Mouse (Mus musculus) forebrain, postnatal 0 days (tissue): ENCODE results near the gene Ublcp1. TPM values are rescaled to one million over a fixed set of nuclear protein-coding genes. Genes with fewer than 3 reads are reported as not detected.
A peak's percentile ranks its signal among the peaks of the same experiment; 100 is the strongest.

Experiments
- ATAC-seq: fragments of 200-750 bp; cut with Nextera tagmentation; 2 replicates; pipeline ENCODE4 v1.8.0; 2017; ENCODE audit warnings: mild to moderate bottlenecking, moderate library complexity
- DNase-seq: peaks from one replicate; pipeline ENCODE4 v3.0.0-alpha.2; 2015
- H3K27ac ChIP-seq: fragments of 300-500 bp; sonication (generic); 2 replicates; pipeline ENCODE4 v1.5.1; 2014; ENCODE audit warnings: low read depth, mild to moderate bottlenecking, antibody characterized with exemption, low read length, moderate library complexity, mixed read lengths
- H3K27me3 ChIP-seq: fragments of 300-500 bp; sonication (generic); 2 replicates; pipeline ENCODE4 v1.6.1; 2014; ENCODE audit warnings: mild to moderate bottlenecking, low read length, mixed read lengths; ENCODE audit not compliant: insufficient read depth
- H3K36me3 ChIP-seq: fragments of 300-500 bp; sonication (generic); 2 replicates; pipeline ENCODE4 v1.6.1; 2014; ENCODE audit warnings: mild to moderate bottlenecking, moderate library complexity; ENCODE audit not compliant: insufficient read depth
- H3K4me1 ChIP-seq: fragments of 300-500 bp; sonication (generic); 2 replicates; pipeline ENCODE4 v1.6.1; 2014; ENCODE audit warnings: antibody characterized with exemption; ENCODE audit not compliant: insufficient read depth
- H3K4me2 ChIP-seq: fragments of 300-500 bp; sonication (generic); 2 replicates; pipeline ENCODE4 v1.6.1; 2014; ENCODE audit warnings: low read depth, mild to moderate bottlenecking, moderate library complexity
- H3K4me3 ChIP-seq: fragments of 300-500 bp; sonication (generic); 2 replicates; pipeline ENCODE4 v1.5.1; 2014; ENCODE audit warnings: low read depth, low read length, mixed read lengths
- H3K9ac ChIP-seq: fragments of 300-500 bp; sonication (generic); 2 replicates; pipeline ENCODE4 v1.6.1; 2014; ENCODE audit warnings: mild to moderate bottlenecking
- H3K9me3 ChIP-seq: fragments of 300-500 bp; sonication (generic); 2 replicates; pipeline ENCODE4 v1.6.1; 2016; ENCODE audit warnings: low read length
- CTCF ChIP-seq: sonication (generic); IDR thresholded peaks from 2 replicates; pipeline ENCODE4 v1.5.1; 2016; ENCODE audit warnings: antibody characterized with exemption, control low read depth, low read depth
- whole genome bisulfite sequencing: fragments of 180-500 bp; shearing (Covaris S2); extraction: QIAGEN DNeasy Blood & Tissue Kit; methylation state at CpG from one replicate; pipeline ENCODE4 v1.1.7; 2014; 5-methylcytosine and 5-hydroxymethylcytosine counted together
- polyA plus RNA-seq: library from polyadenylated mRNA; unstranded; fragments of >200 nt; fragmentation: Nextera tagmentation; extraction: Ambion mirVana; gene quantifications from 2 replicates; pipeline ENCODE4 v1.2.1, GENCODE M21; 2015
- total RNA-seq: library from RNA; depleted of rRNA; stranded (reverse); fragments of >200 nt; gene quantifications from 2 replicates; pipeline ENCODE4 v1.2.3, GENCODE M21; 2014

The Ublcp1 gene
- total and polyA plus RNA-seq, 2 experiments from 2014 or later = 34.3 to 42.3 TPM

DNA sequence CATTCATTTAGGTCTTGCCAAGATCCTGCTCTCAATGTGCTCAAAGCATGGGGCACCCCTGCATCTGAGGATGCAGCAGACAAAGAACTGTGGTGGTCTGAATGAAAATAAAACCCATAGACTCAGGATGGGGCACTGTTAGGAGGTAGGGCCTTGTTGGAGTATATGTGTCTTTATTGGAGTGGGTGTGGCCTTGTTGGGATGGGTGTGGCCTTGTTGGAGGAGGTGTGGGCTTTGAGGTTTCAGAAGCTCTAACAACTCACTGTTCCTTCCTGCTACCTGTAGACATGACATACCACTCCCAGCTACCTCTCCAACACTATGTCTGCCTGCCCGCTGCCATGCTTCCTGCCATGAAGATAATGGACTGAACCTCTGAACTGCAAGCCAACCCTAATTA is 18.8 kb upstream of the Ublcp1 start:
- no peak overlapping the region for H3K9ac ChIP-seq
- TF ChIP-seq CTCF = no peak
- no peaks in the 10 kb centered on the region for H3K4me1 ChIP-seq
- ATAC-seq (no peak), DNase-seq (no peak)
- H3K27ac ChIP-seq = no peak overlapping the region
- H3K9me3 ChIP-seq = no peaks in the 10 kb centered on the region
- H3K4me2 ChIP-seq = no peak overlapping the region
- H3K27me3 ChIP-seq = no peaks in the 10 kb centered on the region
- 100% methylated on average over 1 of the region's 1 CpGs for WGBS
- no peaks in the 10 kb centered on the region for H3K36me3 ChIP-seq
- no peak overlapping the region for H3K4me3 ChIP-seq

DNA sequence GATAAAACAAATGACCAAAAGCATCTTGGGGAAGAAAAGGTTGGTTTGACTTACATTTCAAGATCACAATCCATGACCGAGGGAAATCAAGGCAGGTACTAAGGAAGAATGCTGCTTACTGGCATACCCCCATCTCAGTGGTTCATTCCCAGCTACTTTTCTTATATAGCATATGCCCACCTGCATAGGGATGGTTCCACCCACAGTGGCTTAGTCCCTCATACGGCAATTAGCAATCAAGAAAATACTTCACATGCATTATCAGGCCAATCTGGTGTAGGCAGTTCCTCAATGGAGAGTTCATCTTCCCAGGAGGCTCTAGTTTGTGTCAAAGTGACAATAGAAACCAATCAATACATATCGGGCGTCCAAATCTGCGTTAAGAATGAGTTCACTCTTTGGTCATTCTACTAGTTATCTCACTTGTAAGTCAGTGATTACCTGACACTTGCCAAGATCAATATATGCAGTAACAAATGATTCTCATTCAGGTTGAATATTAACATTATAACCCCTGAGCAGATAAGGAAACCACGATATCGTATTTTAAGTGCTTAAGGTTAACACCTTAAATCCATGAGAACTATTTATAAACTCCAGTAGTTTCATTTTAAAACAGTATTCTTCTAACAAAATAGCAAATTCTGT is 14.9 kb upstream of the Ublcp1 start:
- Histone ChIP-seq H3K27me3 (no peaks in the 10 kb centered on the region), H3K4me3 (no peak overlapping the region), H3K9ac (no peak overlapping the region), H3K9me3 (no peaks in the 10 kb centered on the region), H3K4me2 (no peak overlapping the region), H3K4me1 (no peaks in the 10 kb centered on the region), H3K27ac (no peak overlapping the region), H3K36me3 (no peaks in the 10 kb centered on the region)
- ATAC-seq (no peak), DNase-seq (no peak)
- no peak for TF ChIP-seq CTCF
- WGBS = 94% methylated on average over 7 of the region's 7 CpGs

DNA sequence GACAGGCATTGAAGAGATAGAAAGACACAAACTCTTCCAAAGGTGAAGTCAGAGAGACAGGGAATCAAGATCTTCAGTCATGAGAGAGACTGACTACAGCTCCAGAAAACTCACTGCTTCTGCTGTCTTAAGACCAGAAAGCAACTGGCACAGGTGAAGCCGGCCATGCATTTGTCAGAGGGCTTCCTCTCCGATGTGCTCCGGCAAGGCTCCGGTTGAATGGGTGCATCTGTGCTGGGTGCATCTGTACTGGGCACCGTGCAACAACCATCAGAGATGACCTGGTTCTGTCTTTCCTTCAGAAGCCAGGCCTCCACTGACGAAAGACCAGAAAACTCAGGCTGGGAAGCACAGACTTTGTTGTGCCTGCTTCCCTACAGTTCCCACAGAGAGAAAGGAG is 9.9 kb upstream of the Ublcp1 start:
- H3K36me3 ChIP-seq = no peaks in the 10 kb centered on the region
- ATAC-seq (no peak), DNase-seq (no peak)
- 91% methylated on average over 6 of the region's 6 CpGs for WGBS
- no peak overlapping the region for H3K9ac ChIP-seq
- no peak overlapping the region for H3K4me2 ChIP-seq
- no peak for TF ChIP-seq CTCF
- no peak overlapping the region for H3K27ac ChIP-seq
- H3K4me1 ChIP-seq = no peaks in the 10 kb centered on the region
- H3K4me3 ChIP-seq = no peak overlapping the region
- H3K27me3 ChIP-seq = no peaks in the 10 kb centered on the region
- H3K9me3 ChIP-seq = no peaks in the 10 kb centered on the region

DNA sequence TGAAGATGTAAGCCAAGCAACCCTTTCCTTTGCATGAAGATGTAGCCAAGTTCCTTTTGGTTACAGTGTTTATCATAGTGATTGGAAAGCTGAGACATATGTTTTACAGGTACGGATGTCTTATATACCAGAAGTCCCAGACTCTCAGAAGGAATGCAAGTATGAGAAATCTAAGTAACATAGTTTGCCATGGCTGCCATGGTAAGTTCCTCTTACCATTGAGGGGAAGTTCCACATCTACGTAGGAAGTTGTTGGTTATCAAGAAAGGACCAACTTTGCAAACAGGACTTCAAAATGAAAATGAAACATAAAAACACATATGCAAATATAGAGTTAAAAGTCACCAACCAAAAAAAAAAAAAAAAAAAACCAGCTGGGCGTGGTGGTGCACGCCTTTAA is 8.1 kb upstream of the Ublcp1 start:
- ATAC-seq (no peak), DNase-seq (no peak)
- no peaks in the 10 kb centered on the region for H3K27me3 ChIP-seq
- H3K4me2 ChIP-seq = no peak overlapping the region
- TF ChIP-seq CTCF = no peak
- no peaks in the 10 kb centered on the region for H3K9me3 ChIP-seq
- no peak overlapping the region for H3K4me3 ChIP-seq
- H3K9ac ChIP-seq = no peak overlapping the region
- H3K27ac ChIP-seq = no peak overlapping the region
- no peaks in the 10 kb centered on the region for H3K36me3 ChIP-seq
- 81% methylated on average over 4 of the region's 4 CpGs for WGBS
- H3K4me1 ChIP-seq = no peaks in the 10 kb centered on the region

DNA sequence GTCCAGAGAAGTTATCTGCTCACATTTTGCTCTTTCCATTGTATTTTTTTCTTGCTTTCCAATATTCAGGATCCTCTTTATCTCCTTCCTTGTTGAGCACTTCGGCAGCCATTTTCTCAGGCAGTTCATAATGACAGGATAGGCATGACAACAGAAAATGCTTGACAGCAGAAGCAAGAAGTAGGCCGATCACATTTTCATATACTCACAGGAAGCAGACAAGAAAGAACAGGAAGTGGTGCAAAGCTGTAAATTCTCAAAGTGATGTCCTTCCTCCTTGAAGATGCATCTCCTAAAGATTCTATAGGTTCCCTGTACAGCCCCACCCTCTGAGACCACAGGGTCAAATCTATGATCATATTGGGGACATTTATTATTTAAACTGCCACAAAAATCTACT is 6.1 kb upstream of the Ublcp1 start:
- 88% methylated on average over 2 of the region's 2 CpGs for WGBS
- H3K36me3 ChIP-seq = no peaks in the 10 kb centered on the region
- TF ChIP-seq CTCF = no peak
- peaks cover 3% of the 10 kb centered on the region; the same call in 1 of the 2 replicates for H3K4me1 ChIP-seq
- ATAC-seq (no peak), DNase-seq (no peak)
- H3K4me3 ChIP-seq = no peak overlapping the region
- H3K9ac ChIP-seq = no peak overlapping the region
- H3K27me3 ChIP-seq = no peaks in the 10 kb centered on the region
- no peaks in the 10 kb centered on the region for H3K9me3 ChIP-seq
- H3K27ac ChIP-seq = no peak overlapping the region
- H3K4me2 ChIP-seq = no peak overlapping the region

DNA sequence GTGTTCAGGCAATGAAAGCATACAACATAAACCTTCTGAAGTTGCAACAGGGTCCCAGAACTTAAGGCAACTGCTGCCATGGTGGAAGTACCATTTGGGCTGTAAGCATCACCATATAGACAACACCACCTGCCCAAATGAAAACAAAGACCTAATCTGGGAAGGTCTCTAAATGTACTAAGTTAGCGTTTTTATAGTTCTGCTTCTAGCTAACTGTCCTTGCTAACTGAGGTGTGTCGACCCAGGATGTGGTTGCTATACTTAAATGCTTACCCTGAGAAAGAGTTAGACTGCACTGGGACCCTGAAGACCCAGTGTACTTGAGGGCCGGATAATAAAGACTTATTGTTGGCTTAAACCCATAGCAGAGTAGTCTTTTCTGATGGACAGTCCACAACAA is 5.2 kb upstream of the Ublcp1 start:
- Histone ChIP-seq H3K4me2 (no peak overlapping the region), H3K9ac (no peak overlapping the region), H3K27ac (no peak overlapping the region), H3K36me3 (no peaks in the 10 kb centered on the region), H3K27me3 (no peaks in the 10 kb centered on the region), H3K4me1 (peaks cover 8% of the 10 kb centered on the region; the same call in 1 of the 2 replicates), H3K9me3 (no peaks in the 10 kb centered on the region), H3K4me3 (no peak overlapping the region)
- DNase-seq (no peak), ATAC-seq (no peak)
- TF ChIP-seq CTCF = no peak
- WGBS = 70% methylated on average over 3 of the region's 3 CpGs

DNA sequence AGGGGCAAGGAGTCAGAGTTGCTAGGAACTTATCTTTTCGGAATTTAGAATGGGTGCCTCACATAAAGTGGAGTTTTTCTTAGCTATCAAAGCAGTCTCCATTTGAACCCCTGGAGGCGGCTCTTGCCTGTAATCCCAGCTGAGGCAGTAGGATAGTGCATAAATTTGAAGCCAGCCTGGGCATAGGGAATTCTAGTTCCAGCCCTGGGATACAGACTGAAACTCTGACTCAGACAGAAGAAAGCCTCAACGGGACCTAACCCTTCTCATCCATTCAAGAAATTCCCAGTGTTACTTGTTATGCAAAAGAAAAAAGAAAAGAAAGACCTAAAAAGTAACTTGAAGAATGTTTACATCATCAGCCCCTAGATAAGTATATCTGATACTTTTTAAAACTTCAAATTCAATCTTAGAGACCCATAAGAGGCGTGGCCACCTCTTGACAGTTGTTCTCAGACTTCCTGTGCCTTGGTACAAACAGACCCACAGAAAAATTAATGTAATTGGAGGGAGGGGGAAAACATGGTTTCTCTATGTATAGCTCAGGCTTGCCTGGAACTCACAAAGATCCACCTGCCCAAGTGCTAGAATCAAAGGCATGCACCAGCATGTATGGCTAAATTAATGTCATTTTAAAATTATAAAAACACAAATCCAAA is 1.2 kb upstream of the Ublcp1 start:
- Histone ChIP-seq H3K4me3 (peak overlapping the region; percentile 96), H3K9ac (peak overlapping the region; percentile 81), H3K9me3 (no peaks in the 10 kb centered on the region), H3K4me2 (peak overlapping the region; percentile 90), H3K27me3 (no peaks in the 10 kb centered on the region), H3K4me1 (peaks cover 14% of the 10 kb centered on the region), H3K36me3 (no peaks in the 10 kb centered on the region), H3K27ac (0 out of 2 replicates have a peak overlapping the region, but pooled peaks have one; percentile 86)
- no peak for ATAC-seq
- no peak for DNase-seq
- TF ChIP-seq CTCF = no peak
- WGBS = 25% methylated on average over 4 of the region's 4 CpGs
